Mouse (Mus musculus) hindbrain, embryonic 11.5 days (tissue): ENCODE measurements around the gene Paqr4. TPM values are rescaled to one million over a fixed set of nuclear protein-coding genes. Genes with fewer than 3 reads are reported as not detected.
A peak's percentile ranks its signal among the peaks of the same experiment; 100 is the strongest.

Experiments
- ATAC-seq: fragments of 200-750 bp; cut with Nextera tagmentation; 2 replicates; pipeline ENCODE4 v1.8.0; 2017; ENCODE audit warnings: mild to moderate bottlenecking, moderate TSS enrichment, moderate library complexity; ENCODE audit not compliant: low FRiP score
- DNase-seq: peaks from one replicate; pipeline ENCODE4 v3.0.0-alpha.2; 2015; ENCODE audit warnings: low spot score
- H3K27ac ChIP-seq: fragments of 300-500 bp; sonication (generic); 2 replicates; pipeline ENCODE4 v1.5.1; 2014; ENCODE audit warnings: mild to moderate bottlenecking, low read depth, low read length
- H3K27me3 ChIP-seq: fragments of 300-500 bp; sonication (generic); 2 replicates; pipeline ENCODE4 v1.6.1; 2014; ENCODE audit warnings: mild to moderate bottlenecking, low read length, moderate library complexity, mixed read lengths; ENCODE audit not compliant: control insufficient read depth, insufficient read depth
- H3K36me3 ChIP-seq: fragments of 300-500 bp; sonication (generic); 2 replicates; pipeline ENCODE4 v1.6.1; 2014; ENCODE audit warnings: mild to moderate bottlenecking, low read length, moderate library complexity, mixed read lengths; ENCODE audit not compliant: control insufficient read depth, insufficient read depth
- H3K4me1 ChIP-seq: fragments of 300-500 bp; sonication (generic); replicated peaks from 2 replicates; pipeline ENCODE4 v1.6.1; 2014; ENCODE audit warnings: low read length, mixed read lengths; ENCODE audit not compliant: control insufficient read depth, insufficient read depth
- H3K4me2 ChIP-seq: fragments of 300-500 bp; sonication (generic); replicated peaks from 2 replicates; pipeline ENCODE4 v1.6.1; 2014; ENCODE audit warnings: mild to moderate bottlenecking, low read depth, low read length
- H3K4me3 ChIP-seq: fragments of 300-500 bp; sonication (generic); 2 replicates; pipeline ENCODE4 v1.5.1; 2014; ENCODE audit warnings: low read depth, low read length
- H3K9ac ChIP-seq: fragments of 300-500 bp; sonication (generic); 2 replicates; pipeline ENCODE4 v1.6.1; 2014; ENCODE audit warnings: low read depth, low read length
- H3K9me3 ChIP-seq: fragments of 300-500 bp; sonication (generic); 2 replicates; pipeline ENCODE4 v1.6.1; 2016; ENCODE audit warnings: low read length; ENCODE audit not compliant: control insufficient read depth
- WGBS: fragments of 180-500 bp; shearing (Covaris S2); extraction: QIAGEN DNeasy Blood & Tissue Kit; methylation state at CpG from one replicate; pipeline ENCODE4 v1.1.7; 2014; 5-methylcytosine and 5-hydroxymethylcytosine counted together
- polyA plus RNA-seq: library from polyadenylated mRNA; unstranded; fragments of >200 nt; fragmentation: Nextera tagmentation; extraction: Ambion mirVana; gene quantifications from 2 replicates; pipeline ENCODE4 v1.2.1, GENCODE M21; 2014

The Paqr4 gene
- polyA plus RNA-seq, result 28.0 and 28.9 TPM in 2 replicates

GRCm38 (mm10) chr17:23740598-23741021, at the start of gene Paqr4:
TSS of gene Paqr4 (minus strand) at chr17:23740867.
- no peaks in the 10 kb centered on the region for H3K36me3 ChIP-seq
- H3K27ac ChIP-seq, result peak within 1 kb of the TSS; percentile 82
- H3K4me3 ChIP-seq, result peak within 1 kb of the TSS; percentile 60
- no peak for DNase-seq
- WGBS, result 10% methylated on average over 13 of the region's 13 CpGs
- peaks cover 11% of the 10 kb centered on the region for H3K4me1 ChIP-seq
- no peak; the same call in 1 of the 2 replicates for ATAC-seq
- peak within 1 kb of the TSS; percentile 99 for H3K4me2 ChIP-seq
- H3K9ac ChIP-seq, result peak within 1 kb of the TSS; percentile 74
- H3K27me3 ChIP-seq, result peaks cover 53% of the 10 kb centered on the region
- H3K9me3 ChIP-seq, result no peaks in the 10 kb centered on the region

- DNase-seq (peak; percentile 39), ATAC-seq (0 out of 2 replicates have a peak, but pooled peaks have one; percentile 6)
- no peaks in the 10 kb centered on the region for H3K36me3 ChIP-seq
- H3K4me3 ChIP-seq, result peak overlapping the region; percentile 36
- H3K27me3 ChIP-seq, result no peaks in the 10 kb centered on the region
- no peaks in the 10 kb centered on the region for H3K9me3 ChIP-seq
- peak overlapping the region; percentile 79 for H3K9ac ChIP-seq
- H3K4me1 ChIP-seq, result 0 out of 2 replicates have a peak, but pooled peaks cover 2% of the 10 kb centered on the region
- 8% methylated on average over 8 of the region's 8 CpGs for WGBS
- H3K4me2 ChIP-seq, result peak overlapping the region; percentile 73
- peak overlapping the region; percentile 84 for H3K27ac ChIP-seq
These were observed 49.1 kb upstream of the Paqr4 start for GRCm38 (mm10) chr17:23789749-23790268.

- Histone ChIP-seq H3K9ac (no peak overlapping the region), H3K36me3 (no peaks in the 10 kb centered on the region), H3K27me3 (no peaks in the 10 kb centered on the region), H3K4me3 (no peak overlapping the region), H3K4me1 (0 out of 2 replicates have a peak, but pooled peaks cover 2% of the 10 kb centered on the region), H3K9me3 (no peaks in the 10 kb centered on the region), H3K27ac (no peak overlapping the region), H3K4me2 (no peak overlapping the region)
- DNase-seq (no peak), ATAC-seq (no peak)
- WGBS, result 87% methylated on average over 4 of the region's 4 CpGs
These were observed 48.3 kb upstream of the Paqr4 start for GRCm38 (mm10) chr17:23788973-23789372.

GRCm38 (mm10) chr17:23786510-23786931, 45.9 kb upstream of the Paqr4 start:
- peak overlapping the region; percentile 67 for H3K27ac ChIP-seq
- H3K4me1 ChIP-seq, result 0 out of 2 replicates have a peak, but pooled peaks cover 2% of the 10 kb centered on the region
- no peaks in the 10 kb centered on the region for H3K36me3 ChIP-seq
- ATAC-seq (peak; percentile 56), DNase-seq (peak; percentile 72)
- peak overlapping the region; percentile 72 for H3K4me2 ChIP-seq
- peak overlapping the region; percentile 64 for H3K9ac ChIP-seq
- H3K9me3 ChIP-seq, result no peaks in the 10 kb centered on the region
- no peaks in the 10 kb centered on the region for H3K27me3 ChIP-seq
- WGBS, result 16% methylated on average over 13 of the region's 13 CpGs
- H3K4me3 ChIP-seq, result peak overlapping the region; percentile 49

DNA sequence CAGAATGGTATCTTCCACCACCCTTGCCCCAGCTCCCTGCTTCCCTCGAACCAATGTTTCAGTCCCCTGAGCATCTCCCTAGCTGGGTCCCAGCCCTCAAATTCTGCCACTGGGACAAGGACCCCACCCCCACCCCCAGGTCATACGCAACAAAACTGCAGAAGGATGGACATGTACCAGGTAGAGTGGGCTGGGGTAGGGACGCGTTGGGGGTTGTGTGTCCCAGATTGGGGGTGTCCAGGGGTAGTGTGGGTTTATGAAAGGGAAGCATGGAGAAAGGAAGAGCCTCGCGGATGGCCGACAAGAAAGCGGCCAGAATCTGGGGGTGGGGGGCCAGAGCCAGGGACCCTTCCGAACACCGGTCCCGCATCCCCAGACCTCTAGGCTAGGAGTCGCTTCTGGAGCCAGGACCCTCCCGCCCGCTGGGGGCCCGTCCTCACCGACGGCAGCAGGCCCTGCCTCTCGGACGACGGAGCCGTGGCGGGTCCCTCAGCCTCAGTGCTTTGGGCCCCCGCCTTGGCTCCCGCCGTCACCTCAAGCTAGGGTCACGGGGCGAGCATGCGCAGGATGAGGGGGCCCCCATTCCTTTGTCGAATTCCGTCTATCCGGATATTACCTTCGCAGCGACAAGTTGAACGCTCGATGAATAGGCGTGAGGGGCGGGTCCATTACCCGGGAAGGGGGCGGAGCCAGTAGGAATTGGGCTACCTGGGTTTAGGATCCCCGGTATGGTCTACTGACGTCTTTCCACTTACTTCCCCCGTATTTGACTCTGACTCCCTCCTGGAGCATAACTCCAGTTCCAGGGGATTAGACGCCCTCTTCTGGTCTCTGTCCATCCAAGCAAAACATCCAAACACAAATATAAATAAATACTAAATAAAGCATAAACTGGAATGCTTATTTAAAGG, 45.1 kb upstream of the Paqr4 start, which contains the start of gene Flywch2:
Flywch2 (minus strand) TSS at position 521 of the 911 bp plus-strand sequence.
- DNase-seq (peak; percentile 86), ATAC-seq (peak; percentile 80)
- H3K4me3 ChIP-seq, result peak within 1 kb of the TSS; percentile 49
- WGBS, result 3% methylated on average over 41 of the region's 43 CpGs
- no peaks in the 10 kb centered on the region for H3K9me3 ChIP-seq
- H3K9ac ChIP-seq, result peak within 1 kb of the TSS; percentile 64
- peak within 1 kb of the TSS; percentile 72 for H3K4me2 ChIP-seq
- H3K36me3 ChIP-seq, result no peaks in the 10 kb centered on the region
- 0 out of 2 replicates have a peak, but pooled peaks cover 2% of the 10 kb centered on the region for H3K4me1 ChIP-seq
- H3K27ac ChIP-seq, result peak within 1 kb of the TSS; percentile 67
- no peaks in the 10 kb centered on the region for H3K27me3 ChIP-seq

- DNase-seq, result no peak
- no peak overlapping the region for H3K9ac ChIP-seq
These were observed 42.7 kb upstream of the Paqr4 start for GRCm38 (mm10) chr17:23783352-23783751.

GRCm38 (mm10) chr17:23778447-23778846, 37.8 kb upstream of the Paqr4 start:
- no peaks in the 10 kb centered on the region for H3K36me3 ChIP-seq
- 50% methylated on average over 2 of the region's 2 CpGs for WGBS
- H3K27ac ChIP-seq, result no peak overlapping the region
- H3K9me3 ChIP-seq, result no peaks in the 10 kb centered on the region
- H3K9ac ChIP-seq, result no peak overlapping the region
- DNase-seq, result no peak
- no peak overlapping the region for H3K4me3 ChIP-seq
- no peaks in the 10 kb centered on the region for H3K4me1 ChIP-seq
- no peak overlapping the region for H3K4me2 ChIP-seq
- H3K27me3 ChIP-seq, result no peaks in the 10 kb centered on the region
- ATAC-seq, result no peak

More at GRCm38 (mm10) chr17:23783352-23783751, 42.7 kb upstream of the Paqr4 start:
- no peak overlapping the region for H3K4me3 ChIP-seq
- ATAC-seq, result no peak
- H3K27me3 ChIP-seq, result no peaks in the 10 kb centered on the region
- H3K36me3 ChIP-seq, result no peaks in the 10 kb centered on the region
- no peaks in the 10 kb centered on the region for H3K9me3 ChIP-seq
- no peaks in the 10 kb centered on the region for H3K4me1 ChIP-seq
- no peak overlapping the region for H3K4me2 ChIP-seq
- H3K27ac ChIP-seq, result no peak overlapping the region

DNA sequence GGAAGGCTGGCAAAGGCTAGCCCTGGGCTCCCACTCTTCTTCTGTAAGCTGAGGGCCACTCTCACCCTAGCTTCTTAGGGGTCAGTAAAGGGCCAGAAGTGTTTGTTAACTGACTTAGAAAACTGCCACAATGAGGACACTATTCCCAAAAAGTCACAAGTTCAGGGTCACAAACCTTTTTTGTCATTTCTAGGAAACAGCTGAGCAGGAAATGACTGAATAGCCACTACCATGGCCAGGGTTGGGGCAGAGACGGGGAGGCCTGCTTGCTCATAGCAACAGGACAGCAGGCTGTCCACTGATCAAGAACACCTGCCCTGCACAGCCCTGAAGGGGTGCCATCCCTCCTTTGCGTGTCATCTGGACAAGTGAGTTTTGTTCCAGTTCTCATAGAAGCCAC, 36.5 kb upstream of the Paqr4 start:
- DNase-seq, result no peak
- Histone ChIP-seq H3K27me3 (no peaks in the 10 kb centered on the region), H3K36me3 (no peaks in the 10 kb centered on the region), H3K4me3 (no peak overlapping the region), H3K4me1 (no peaks in the 10 kb centered on the region), H3K4me2 (no peak overlapping the region), H3K9me3 (no peaks in the 10 kb centered on the region), H3K27ac (no peak overlapping the region), H3K9ac (no peak overlapping the region)
- ATAC-seq, result no peak
- WGBS, result 82% methylated on average over 2 of the region's 2 CpGs
